Mouse (Mus musculus): ENCODE data around the gene Acin1.
"Not testable (repeated sequence)": the region's sequence is repeated elsewhere in the genome, so short reads cannot be mapped to it uniquely, and the experiment has no call there.

Gene Acin1

DNA sequence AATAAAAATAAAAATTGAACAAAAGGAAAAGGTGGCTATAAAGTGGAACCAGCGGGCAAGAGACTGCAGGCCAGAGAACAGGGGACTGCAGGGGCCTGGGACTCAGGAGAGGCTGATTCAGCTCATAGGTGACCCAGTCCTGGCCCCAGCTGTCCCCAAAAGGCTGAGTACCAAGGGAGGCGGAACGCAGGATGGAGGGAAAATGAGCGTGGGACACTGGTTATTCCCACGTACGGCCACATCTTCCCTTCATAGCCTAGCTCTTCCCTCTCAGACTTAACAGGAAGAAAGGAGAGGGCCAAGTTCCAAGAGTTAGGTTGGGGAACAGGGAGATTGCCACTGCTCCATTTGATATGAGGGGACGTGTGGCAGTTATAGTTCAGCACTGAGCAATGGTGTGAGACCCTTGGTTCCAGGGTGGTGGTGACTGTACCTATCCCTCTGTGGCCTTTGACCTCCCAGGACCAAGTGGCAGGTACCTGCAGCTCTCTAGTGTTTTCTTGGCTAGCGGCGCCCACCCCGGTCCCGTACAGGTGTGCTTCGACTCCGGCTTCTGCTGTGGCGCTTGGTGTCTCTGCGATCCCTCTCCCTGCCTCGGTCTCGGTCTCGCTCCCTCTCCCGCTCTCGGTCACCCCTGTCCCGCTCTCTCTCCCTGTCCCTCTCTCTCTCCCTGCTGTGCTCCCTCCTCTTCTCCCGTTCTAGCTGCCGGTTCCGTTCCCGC, 44.3 kb downstream of the Acin1 start:
- DNase-seq (ENCODE audit: low read depth), result no peak

- DNase-seq (ENCODE audit: low read depth), result peak; percentile 88
Measured at GRCm38 (mm10) chr14:54641305-54641969, 45.3 kb downstream of the Acin1 start, which contains the start of gene Cdh24. Gene Cdh24, minus strand, starts transcription at chr14:54641364.

- no peak for DNase-seq (ENCODE audit: low read depth)
Measured at GRCm38 (mm10) chr14:54640946-54641304, 45.8 kb downstream of the Acin1 start, which contains the start of gene Gm17606. Gene Gm17606, plus strand, starts transcription at chr14:54640952.

DNA sequence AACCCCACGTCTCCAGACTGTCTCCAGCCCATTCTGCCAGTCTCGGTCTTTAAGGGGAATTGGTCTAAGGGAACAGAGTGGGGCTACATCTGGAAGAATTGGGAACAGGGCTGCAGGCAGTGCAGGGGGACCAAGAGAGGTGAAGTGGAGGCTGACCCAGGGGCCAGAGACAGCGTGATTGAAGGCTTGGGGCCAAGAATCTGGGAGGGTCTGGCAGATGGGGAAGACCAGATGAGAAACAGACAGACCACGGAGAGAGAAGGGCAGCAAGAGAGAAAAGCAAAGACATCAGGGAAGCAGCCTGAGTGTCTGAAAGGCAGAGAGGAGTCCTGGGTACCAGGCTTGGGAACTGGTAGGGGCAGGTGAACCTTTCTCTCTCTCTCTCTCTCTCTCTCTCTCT, 46.6 kb downstream of the Acin1 start:
- no peak for DNase-seq (ENCODE audit: low read depth)

DNA sequence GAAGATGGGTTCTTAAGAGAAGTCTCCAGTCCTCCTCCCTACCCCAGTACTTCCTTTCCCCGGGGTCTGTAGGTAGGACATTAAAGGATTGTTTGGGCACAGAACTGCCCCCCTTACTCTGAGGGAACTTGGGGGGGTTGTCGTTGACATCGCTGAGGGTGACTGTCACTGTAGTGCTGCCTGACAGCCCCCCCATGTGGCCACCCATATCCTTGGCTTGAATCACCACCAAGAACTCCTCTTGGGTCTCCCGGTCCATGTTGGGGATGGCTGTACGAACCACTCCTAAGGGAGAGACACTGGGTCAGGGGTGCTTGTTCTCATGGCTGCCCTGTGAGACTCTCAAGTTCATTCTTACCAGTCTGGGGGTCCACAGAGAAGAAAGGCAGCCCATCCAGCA, 48.5 kb downstream of the Acin1 start:
- DNase-seq (ENCODE audit: low read depth), result no peak

DNA sequence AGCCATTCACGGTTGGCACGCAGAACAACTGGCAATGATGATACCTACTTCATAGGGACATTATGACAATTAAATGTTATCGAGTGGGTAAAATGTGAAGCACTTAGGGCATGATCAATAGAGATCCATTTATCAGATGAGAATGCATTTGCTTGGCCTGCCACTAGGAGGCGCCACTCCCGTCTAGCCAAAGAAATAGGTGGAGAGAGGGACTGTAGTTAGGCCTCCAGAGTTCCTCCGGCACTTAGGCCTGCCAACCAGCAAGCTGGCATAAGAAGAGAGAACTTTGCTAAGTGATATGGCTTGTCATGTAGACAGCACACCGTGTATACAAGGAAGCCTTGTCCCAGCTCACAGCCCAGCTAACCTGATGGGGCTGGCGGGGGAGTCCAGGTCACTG, 49.8 kb downstream of the Acin1 start:
- peak; percentile 50 for DNase-seq (ENCODE audit: low read depth)

GRCm38 (mm10) chr14:54634182-54634581, 52.5 kb downstream of the Acin1 start:
- no peak for DNase-seq (ENCODE audit: low read depth)

GRCm38 (mm10) chr14:54632252-54632651, 54.5 kb downstream of the Acin1 start:
- no peak for DNase-seq (ENCODE audit: low read depth)

GRCm38 (mm10) chr14:54631240-54631599, 55.5 kb downstream of the Acin1 start:
- no peak for DNase-seq (ENCODE audit: low read depth)

GRCm38 (mm10) chr14:54630583-54631239, 56.0 kb downstream of the Acin1 start:
- DNase-seq (ENCODE audit: low read depth), result no peak

DNA sequence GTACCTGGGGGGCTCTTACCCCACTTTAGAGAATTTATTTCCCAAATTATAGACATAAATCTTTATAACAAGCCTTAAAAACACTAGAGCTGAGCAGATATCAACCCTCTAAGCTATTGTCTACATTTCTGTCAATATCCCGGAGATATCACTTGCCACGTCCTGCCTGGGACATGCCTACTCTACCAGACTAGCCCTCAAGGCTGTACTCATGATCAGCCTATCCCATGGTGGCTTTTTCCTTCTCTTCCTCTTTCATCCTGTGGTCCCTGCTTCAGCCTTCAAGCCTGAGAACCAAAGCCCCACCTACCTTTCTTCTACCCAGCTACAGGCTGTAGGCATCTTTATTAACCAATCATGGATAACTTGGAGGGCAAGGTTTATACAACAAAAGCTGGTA, 56.9 kb downstream of the Acin1 start:
- DNase-seq (ENCODE audit: low read depth), result no peak

DNA sequence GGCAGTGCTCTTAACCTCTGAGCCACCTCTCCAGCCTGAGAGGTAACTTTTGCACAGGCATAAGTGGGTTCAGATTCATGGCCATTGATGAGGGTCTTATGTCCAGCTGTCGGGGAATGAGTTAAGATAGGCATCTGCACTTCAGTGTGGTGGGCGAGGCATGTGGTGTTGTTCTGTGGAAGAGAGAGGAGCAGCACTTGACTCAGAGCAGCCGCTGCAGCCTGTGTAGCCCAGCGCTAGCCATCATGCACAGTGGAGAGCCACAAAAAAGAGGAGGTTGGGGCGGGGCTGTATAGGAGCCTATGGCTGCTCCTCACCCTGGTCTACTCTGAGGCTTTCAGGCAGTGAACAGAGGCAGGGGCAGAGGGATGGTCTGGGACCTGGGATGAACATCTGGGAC, 58.6 kb downstream of the Acin1 start:
- no peak for DNase-seq (ENCODE audit: low read depth)

- DNase-seq (ENCODE audit: low read depth), result no peak
Measured at GRCm38 (mm10) chr14:54624976-54625375, 61.8 kb downstream of the Acin1 start.

GRCm38 (mm10) chr14:54623334-54623733, 63.4 kb downstream of the Acin1 start:
- DNase-seq (ENCODE audit: low read depth), result no peak

- no peak for DNase-seq (ENCODE audit: low read depth)
Measured at GRCm38 (mm10) chr14:54621133-54621532, 65.6 kb downstream of the Acin1 start, which contains the start of gene Psmb11. Gene Psmb11, plus strand, starts transcription at chr14:54621433.

DNA sequence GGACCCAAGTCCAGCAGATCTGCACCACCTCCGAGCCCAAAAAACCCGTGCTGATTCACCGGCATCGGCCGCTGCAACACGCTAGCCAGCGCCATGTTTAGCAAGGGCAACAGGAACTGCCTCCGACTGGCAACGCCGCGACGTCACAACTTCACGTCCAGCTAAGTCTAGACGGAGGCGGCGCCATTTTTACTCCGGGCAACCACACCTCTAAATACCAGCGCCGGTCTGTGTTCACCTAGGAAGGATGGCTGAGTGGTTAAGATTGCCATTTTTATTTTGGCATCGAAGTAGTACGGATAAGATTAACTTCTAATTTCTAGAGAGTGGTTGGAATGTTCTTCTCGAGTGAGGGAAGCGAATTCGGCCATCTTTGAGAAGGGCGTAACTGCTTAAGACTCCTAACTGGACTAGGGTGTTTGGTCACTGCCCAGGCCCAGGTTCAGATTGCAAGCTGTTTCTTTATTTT, 68.8 kb downstream of the Acin1 start, which contains the start of gene Psmb5:
TSS of gene Psmb5 (minus strand) at position 126 of the 469 bp plus-strand sequence.
- DNase-seq (ENCODE audit: low read depth), result peak; percentile 92

- DNase-seq (ENCODE audit: low read depth), result peak; percentile 49
Measured at GRCm38 (mm10) chr14:54617152-54617896, 69.4 kb downstream of the Acin1 start.

DNA sequence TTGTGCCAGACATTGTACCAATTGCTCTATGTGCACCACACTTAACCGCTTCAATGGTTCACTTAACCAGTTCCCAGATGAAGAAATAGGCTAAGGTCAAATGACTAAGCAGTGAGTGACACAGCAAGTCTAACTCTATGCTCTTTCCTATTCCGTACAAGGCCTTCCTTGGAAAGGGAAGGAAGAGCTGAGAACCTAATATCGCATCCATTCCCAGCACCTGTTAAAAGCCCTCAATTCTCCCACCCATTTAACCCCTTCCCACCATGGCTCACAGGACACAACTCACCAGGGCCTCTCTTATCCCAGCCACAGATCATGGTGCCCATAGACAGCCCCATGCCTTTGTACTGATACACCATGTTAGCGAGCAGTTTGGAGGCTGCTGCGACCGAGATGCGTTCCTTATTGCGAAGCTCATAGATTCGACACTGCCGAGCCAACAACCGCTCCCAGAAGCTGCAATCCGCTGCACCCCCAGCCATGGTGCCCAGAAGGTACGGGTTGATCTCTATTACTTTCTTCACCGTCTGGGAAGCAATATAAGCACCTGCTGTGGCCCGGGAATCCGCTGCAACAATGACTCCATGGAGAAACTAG, 70.4 kb downstream of the Acin1 start:
- peak; percentile 16 for DNase-seq (ENCODE audit: low read depth)

DNA sequence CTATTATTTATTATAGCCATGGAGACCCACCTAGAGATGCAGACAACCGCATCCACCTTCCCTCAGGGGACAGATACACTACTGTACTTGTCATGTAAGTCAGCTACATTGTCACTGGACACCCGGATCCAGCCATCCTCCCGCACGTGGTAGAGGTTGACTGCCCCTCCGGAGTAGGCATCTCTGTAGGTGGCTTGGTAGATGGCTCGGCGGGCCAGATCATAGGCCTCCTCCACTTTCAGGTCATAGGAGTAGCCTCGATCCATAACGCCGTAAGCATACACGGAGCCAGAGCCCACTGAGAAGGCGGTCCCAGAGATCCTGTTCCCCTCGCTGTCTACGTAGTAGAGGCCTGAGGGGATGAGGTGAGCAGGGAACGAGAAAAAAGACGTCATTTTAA, 72.6 kb downstream of the Acin1 start:
- DNase-seq (ENCODE audit: low read depth), result not testable (repeated sequence)

GRCm38 (mm10) chr14:54610648-54611047, 76.1 kb downstream of the Acin1 start:
- no peak for DNase-seq (ENCODE audit: low read depth)

DNA sequence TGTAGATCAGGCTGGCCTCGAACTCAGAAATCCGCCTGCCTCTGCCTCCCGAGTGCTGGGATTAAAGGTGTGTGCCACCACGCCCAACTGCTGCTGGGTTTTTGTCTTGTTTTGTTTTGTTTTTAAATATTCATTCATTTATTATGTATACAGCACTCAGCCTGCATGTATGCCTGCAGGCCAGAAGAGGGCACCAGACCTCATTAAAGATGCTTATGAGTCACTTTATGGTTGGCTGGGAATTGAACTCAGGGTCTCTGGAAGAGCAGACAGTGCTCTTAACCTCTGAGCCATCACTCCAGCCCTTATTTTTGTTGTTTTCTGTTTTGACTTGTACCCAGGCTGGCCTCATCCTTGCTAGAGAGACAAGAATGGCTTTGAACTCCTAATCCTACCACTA, 76.8 kb downstream of the Acin1 start:
- DNase-seq (ENCODE audit: low read depth), result peak; percentile 68

- peak; percentile 17 for DNase-seq (ENCODE audit: low read depth)
Measured at GRCm38 (mm10) chr14:54609245-54609644, 77.5 kb downstream of the Acin1 start.

All from NIH3T3 (cell line).